Mouse (Mus musculus) heart, embryonic 13.5 days (tissue): ENCODE data around the gene Cisd2. TPM values are rescaled to one million over a fixed set of nuclear protein-coding genes. Genes with fewer than 3 reads are reported as not detected.

Source experiments
- ATAC-seq: fragments of 200-750 bp; cut with Nextera tagmentation; 2 replicates; pipeline ENCODE4 v1.8.0; 2017; ENCODE audit warnings: moderate TSS enrichment; ENCODE audit not compliant: insufficient number of reproducible peaks, low FRiP score, low TSS enrichment; ENCODE audit errors: extremely low read depth
- H3K27ac ChIP-seq: fragments of 300-500 bp; sonication (generic); replicated peaks from 2 replicates; pipeline ENCODE4 v1.5.1; 2015; ENCODE audit warnings: moderate library complexity, mild to moderate bottlenecking, inconsistent platforms
- H3K27me3 ChIP-seq: fragments of 300-500 bp; sonication (generic); replicated peaks from 2 replicates; pipeline ENCODE4 v1.6.1; 2015; ENCODE audit warnings: mild to moderate bottlenecking, inconsistent platforms
- H3K36me3 ChIP-seq: fragments of 300-500 bp; sonication (generic); 2 replicates; pipeline ENCODE4 v1.6.1; 2015; ENCODE audit warnings: mild to moderate bottlenecking, inconsistent platforms
- H3K4me1 ChIP-seq: fragments of 300-500 bp; sonication (generic); 2 replicates; pipeline ENCODE4 v1.6.1; 2015; ENCODE audit warnings: inconsistent platforms
- H3K4me2 ChIP-seq: fragments of 300-500 bp; sonication (generic); 2 replicates; pipeline ENCODE4 v1.6.1; 2015; ENCODE audit warnings: inconsistent platforms, mild to moderate bottlenecking, moderate library complexity
- H3K4me3 ChIP-seq: fragments of 300-500 bp; sonication (generic); 2 replicates; pipeline ENCODE4 v1.5.1; 2015; ENCODE audit warnings: moderate library complexity, mild to moderate bottlenecking, inconsistent platforms
- H3K9ac ChIP-seq: fragments of 300-500 bp; sonication (generic); 2 replicates; pipeline ENCODE4 v1.6.1; 2015; ENCODE audit warnings: inconsistent platforms, mild to moderate bottlenecking, moderate library complexity
- H3K9me3 ChIP-seq: fragments of 300-500 bp; sonication (generic); 2 replicates; pipeline ENCODE4 v1.6.1; 2016; ENCODE audit warnings: inconsistent platforms
- WGBS: fragments of 180-500 bp; shearing (Covaris S2); methylation state at CpG from one replicate; pipeline ENCODE4 v1.1.7; 2015; ENCODE audit warnings: mixed read lengths; 5-methylcytosine and 5-hydroxymethylcytosine counted together
- polyA plus RNA-seq: library from polyadenylated mRNA; unstranded; fragments of >200 nt; fragmentation: Nextera tagmentation; extraction: Ambion mirVana; gene quantifications from 2 replicates; pipeline ENCODE4 v1.2.1, GENCODE M21; 2015

Cisd2 gene
- polyA plus RNA-seq, 1 experiment from 2014 or later = 45.3 TPM

- no peaks in the 10 kb centered on the region for H3K27me3 ChIP-seq
- no peak for ATAC-seq
- H3K9me3 ChIP-seq = no peaks in the 10 kb centered on the region
- peaks cover 31% of the 10 kb centered on the region for H3K36me3 ChIP-seq
- peaks cover 35% of the 10 kb centered on the region for H3K4me1 ChIP-seq
- H3K4me2 ChIP-seq = 0 out of 2 replicates have a peak overlapping the region, but pooled peaks have one; percentile 18
- peak overlapping the region; percentile 8; the same call in 1 of the 2 replicates for H3K27ac ChIP-seq
- no peak overlapping the region for H3K9ac ChIP-seq
- H3K4me3 ChIP-seq = no peak overlapping the region
- 62% methylated on average over 12 of the region's 12 CpGs for WGBS
Measured at GRCm38 (mm10) chr3:135411056-135411455, 12.7 kb downstream of the Cisd2 start.

DNA sequence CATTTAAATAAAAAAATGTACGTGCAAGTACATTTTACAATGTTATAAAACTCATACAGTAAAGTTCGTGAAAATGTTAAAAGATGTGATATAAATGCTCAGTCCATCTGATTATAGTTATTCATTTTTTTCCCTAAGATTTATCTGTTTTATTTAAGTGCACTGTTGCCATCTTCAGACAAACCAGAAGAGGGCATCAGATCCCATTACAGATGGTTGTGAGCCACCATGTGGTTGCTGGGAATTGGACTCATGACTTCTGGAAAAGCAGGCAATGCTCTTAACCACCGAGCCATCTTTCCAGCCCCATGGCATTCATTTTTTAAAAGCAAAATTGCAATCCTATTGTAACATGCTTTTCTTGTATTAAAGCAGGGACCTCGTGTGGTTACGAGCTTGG lies 14.5 kb downstream of the Cisd2 start:
- H3K36me3 ChIP-seq = peaks cover 41% of the 10 kb centered on the region
- WGBS = 91% methylated on average over 5 of the region's 5 CpGs
- peaks cover 29% of the 10 kb centered on the region for H3K4me1 ChIP-seq
- H3K27me3 ChIP-seq = no peaks in the 10 kb centered on the region
- no peak overlapping the region for H3K4me2 ChIP-seq
- no peaks in the 10 kb centered on the region for H3K9me3 ChIP-seq
- no peak overlapping the region for H3K9ac ChIP-seq
- no peak overlapping the region for H3K4me3 ChIP-seq
- ATAC-seq = no peak
- H3K27ac ChIP-seq = no peak overlapping the region

DNA sequence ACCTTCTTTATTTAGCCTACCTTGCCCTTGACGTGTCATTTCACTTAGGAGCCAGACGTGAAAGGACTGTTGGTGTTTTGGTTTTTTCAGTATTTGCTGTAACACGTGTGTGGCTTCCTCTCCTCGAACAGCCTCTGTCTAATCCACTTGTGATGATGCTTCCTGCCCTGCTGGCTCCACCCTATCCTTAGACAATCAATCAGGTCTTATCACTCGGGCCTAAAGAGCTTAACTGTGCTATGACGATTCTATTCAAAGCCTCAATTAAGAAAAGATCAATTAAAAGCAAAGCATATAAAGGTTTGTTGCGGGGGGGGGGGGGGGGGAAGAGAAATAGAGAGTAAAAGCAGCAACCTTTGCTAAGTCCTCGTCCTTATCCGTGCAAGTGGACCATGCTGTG lies 16.4 kb downstream of the Cisd2 start:
- H3K36me3 ChIP-seq = peaks cover 41% of the 10 kb centered on the region
- H3K4me2 ChIP-seq = no peak overlapping the region
- peaks cover 23% of the 10 kb centered on the region for H3K4me1 ChIP-seq
- H3K9me3 ChIP-seq = no peaks in the 10 kb centered on the region
- no peak overlapping the region for H3K9ac ChIP-seq
- no peak for ATAC-seq
- no peak overlapping the region for H3K27ac ChIP-seq
- H3K4me3 ChIP-seq = no peak overlapping the region
- WGBS = 52% methylated on average over 8 of the region's 9 CpGs
- H3K27me3 ChIP-seq = no peaks in the 10 kb centered on the region

GRCm38 (mm10) chr3:135404599-135404998 lies 19.1 kb downstream of the Cisd2 start:
- H3K4me3 ChIP-seq = no peak overlapping the region
- peaks cover 18% of the 10 kb centered on the region for H3K4me1 ChIP-seq
- no peak overlapping the region for H3K27ac ChIP-seq
- 76% methylated on average over 4 of the region's 4 CpGs for WGBS
- H3K9me3 ChIP-seq = no peaks in the 10 kb centered on the region
- peaks cover 32% of the 10 kb centered on the region for H3K36me3 ChIP-seq
- ATAC-seq = no peak
- H3K4me2 ChIP-seq = no peak overlapping the region
- no peaks in the 10 kb centered on the region for H3K27me3 ChIP-seq
- H3K9ac ChIP-seq = no peak overlapping the region

GRCm38 (mm10) chr3:135403856-135404255 lies 19.9 kb downstream of the Cisd2 start:
- H3K36me3 ChIP-seq = peaks cover 27% of the 10 kb centered on the region
- peaks cover 18% of the 10 kb centered on the region for H3K4me1 ChIP-seq
- no peak overlapping the region for H3K4me3 ChIP-seq
- no peaks in the 10 kb centered on the region for H3K27me3 ChIP-seq
- no peak overlapping the region for H3K27ac ChIP-seq
- H3K9me3 ChIP-seq = no peaks in the 10 kb centered on the region
- 67% methylated on average over 5 of the region's 5 CpGs for WGBS
- no peak overlapping the region for H3K4me2 ChIP-seq
- H3K9ac ChIP-seq = no peak overlapping the region
- no peak for ATAC-seq

GRCm38 (mm10) chr3:135403211-135403610 lies 20.5 kb downstream of the Cisd2 start:
- no peak for ATAC-seq
- WGBS = 86% methylated on average over 9 of the region's 9 CpGs
- Histone ChIP-seq H3K27ac (no peak overlapping the region), H3K27me3 (no peaks in the 10 kb centered on the region), H3K4me1 (peaks cover 18% of the 10 kb centered on the region), H3K4me3 (no peak overlapping the region), H3K4me2 (no peak overlapping the region), H3K9ac (0 out of 2 replicates have a peak overlapping the region, but pooled peaks have one; percentile 55), H3K36me3 (peaks cover 23% of the 10 kb centered on the region), H3K9me3 (no peaks in the 10 kb centered on the region)

- Histone ChIP-seq H3K4me3 (no peak overlapping the region; the same call in 1 of the 2 replicates), H3K27ac (peak overlapping the region; percentile 48; the same call in 1 of the 2 replicates)
Measured at GRCm38 (mm10) chr3:135402201-135402658, 21.5 kb downstream of the Cisd2 start.

DNA sequence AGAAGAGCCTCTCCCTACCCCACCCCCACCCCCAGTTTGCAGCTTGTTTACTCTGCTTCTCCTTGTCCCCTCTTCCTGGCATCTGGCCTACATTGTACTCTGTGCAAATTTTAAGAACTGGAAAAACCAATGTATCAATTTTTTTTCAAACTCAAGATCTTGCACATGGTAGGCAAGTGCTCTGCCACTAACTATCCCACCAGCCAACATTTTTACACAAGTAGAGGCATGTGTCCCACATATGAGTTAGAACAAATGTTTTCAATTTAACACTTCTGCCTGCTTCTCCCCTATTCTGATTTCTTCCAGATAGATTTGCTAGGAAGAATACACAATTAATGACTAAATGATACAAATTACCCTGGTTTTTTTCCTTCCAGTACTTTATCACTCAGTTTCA lies 26.6 kb downstream of the Cisd2 start:
- Histone ChIP-seq H3K27me3 (no peaks in the 10 kb centered on the region), H3K4me3 (no peak overlapping the region), H3K4me2 (no peak overlapping the region), H3K4me1 (peaks cover 9% of the 10 kb centered on the region), H3K36me3 (no peaks in the 10 kb centered on the region), H3K27ac (no peak overlapping the region), H3K9ac (no peak overlapping the region), H3K9me3 (no peaks in the 10 kb centered on the region)
- ATAC-seq = no peak

More at GRCm38 (mm10) chr3:135402201-135402658, 21.5 kb downstream of the Cisd2 start:
- Histone ChIP-seq H3K9ac (0 out of 2 replicates have a peak overlapping the region, but pooled peaks have one; percentile 14), H3K36me3 (peaks cover 21% of the 10 kb centered on the region), H3K9me3 (no peaks in the 10 kb centered on the region), H3K27me3 (no peaks in the 10 kb centered on the region), H3K4me1 (peaks cover 18% of the 10 kb centered on the region), H3K4me2 (peak overlapping the region; percentile 56)
- ATAC-seq = peak; percentile 28; the same call in 1 of the 2 replicates
- WGBS = under 1% methylated on average over 10 of the region's 10 CpGs

DNA sequence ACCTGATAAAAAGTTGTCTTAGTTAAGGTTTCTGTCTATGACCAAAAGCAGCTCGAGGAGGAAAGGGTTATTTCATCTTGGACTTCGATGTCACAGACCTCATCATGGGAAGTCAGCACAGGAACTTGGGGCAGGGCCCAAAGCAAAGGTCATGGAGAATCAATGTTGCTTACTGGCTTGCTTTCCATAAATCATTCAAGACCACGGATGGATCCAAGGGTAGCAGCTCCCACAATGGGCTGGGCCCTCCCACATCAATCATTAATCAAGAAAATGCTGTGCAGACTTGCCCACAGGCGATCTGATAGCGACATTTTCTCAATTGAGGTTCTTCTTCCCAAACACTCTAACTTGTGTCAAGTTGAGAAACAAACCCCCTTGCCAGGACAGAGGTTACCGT lies 27.6 kb downstream of the Cisd2 start:
- 65% methylated on average over 6 of the region's 6 CpGs for WGBS
- ATAC-seq = no peak
- no peak overlapping the region for H3K9ac ChIP-seq
- H3K9me3 ChIP-seq = no peaks in the 10 kb centered on the region
- H3K4me2 ChIP-seq = no peak overlapping the region
- no peak overlapping the region for H3K4me3 ChIP-seq
- H3K4me1 ChIP-seq = peaks cover 3% of the 10 kb centered on the region
- no peaks in the 10 kb centered on the region for H3K27me3 ChIP-seq
- H3K36me3 ChIP-seq = no peaks in the 10 kb centered on the region
- H3K27ac ChIP-seq = no peak overlapping the region

DNA sequence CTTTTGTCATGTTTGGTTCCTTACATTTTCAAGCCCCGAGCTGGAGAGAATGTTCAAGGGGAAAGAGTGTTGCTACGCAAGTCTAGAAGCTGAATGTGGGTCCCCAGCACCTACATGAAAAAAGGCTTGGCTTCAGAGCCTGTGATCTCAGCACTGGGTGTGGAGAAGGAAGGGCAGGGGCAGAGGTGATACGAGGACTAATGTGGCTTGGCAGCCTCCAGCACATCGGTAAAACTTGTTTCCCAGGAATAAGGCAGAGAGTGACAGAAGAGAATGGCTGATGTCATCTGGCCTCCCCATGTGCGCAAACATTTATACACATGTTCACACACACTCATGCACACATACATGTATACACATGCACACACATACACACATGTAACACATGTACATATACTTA lies 28.6 kb downstream of the Cisd2 start:
- Histone ChIP-seq H3K27me3 (no peaks in the 10 kb centered on the region), H3K36me3 (no peaks in the 10 kb centered on the region), H3K4me1 (peaks cover 3% of the 10 kb centered on the region), H3K4me2 (no peak overlapping the region), H3K4me3 (no peak overlapping the region), H3K9me3 (no peaks in the 10 kb centered on the region), H3K9ac (no peak overlapping the region), H3K27ac (no peak overlapping the region)
- 72% methylated on average over 5 of the region's 5 CpGs for WGBS
- ATAC-seq = no peak

- Histone ChIP-seq H3K4me1 (peaks cover 3% of the 10 kb centered on the region), H3K4me3 (no peak overlapping the region), H3K9me3 (no peaks in the 10 kb centered on the region), H3K4me2 (no peak overlapping the region), H3K36me3 (no peaks in the 10 kb centered on the region), H3K27ac (no peak overlapping the region), H3K9ac (no peak overlapping the region), H3K27me3 (no peaks in the 10 kb centered on the region)
- no peak for ATAC-seq
- WGBS = 46% methylated on average over 6 of the region's 6 CpGs
Measured at GRCm38 (mm10) chr3:135393186-135393585, 30.5 kb downstream of the Cisd2 start.

- no peak overlapping the region for H3K4me2 ChIP-seq
- H3K4me3 ChIP-seq = no peak overlapping the region
- 76% methylated on average over 4 of the region's 4 CpGs for WGBS
- H3K27ac ChIP-seq = no peak overlapping the region
- H3K9me3 ChIP-seq = no peaks in the 10 kb centered on the region
- no peaks in the 10 kb centered on the region for H3K4me1 ChIP-seq
- no peaks in the 10 kb centered on the region for H3K36me3 ChIP-seq
- ATAC-seq = no peak
- no peak overlapping the region for H3K9ac ChIP-seq
- H3K27me3 ChIP-seq = no peaks in the 10 kb centered on the region
Measured at GRCm38 (mm10) chr3:135379868-135380267, 43.9 kb downstream of the Cisd2 start.
